Mouse (Mus musculus) limb, embryonic 12.5 days (tissue): ENCODE measurements at regions not wholly inside any gene's neighbourhood (a gene's known extent, or its start where the extent isn't known, plus 50 kb on each side); places are given as distances from the start of the nearest gene placed in this dataset.

Source experiments
- ATAC-seq: fragments of 200-750 bp; cut with Nextera tagmentation; 2 replicates; pipeline ENCODE4 v1.8.0; 2017; ENCODE audit warnings: low read depth, moderate TSS enrichment; ENCODE audit not compliant: insufficient number of reproducible peaks, insufficient read depth, low FRiP score, low TSS enrichment
- H3K27ac ChIP-seq: fragments of 300-500 bp; sonication (generic); 2 replicates; pipeline ENCODE4 v1.5.1; 2016; ENCODE audit warnings: mild to moderate bottlenecking, moderate library complexity
- H3K27me3 ChIP-seq: fragments of 300-500 bp; sonication (generic); 2 replicates; pipeline ENCODE4 v1.6.1; 2016; ENCODE audit warnings: mild to moderate bottlenecking, moderate library complexity
- H3K36me3 ChIP-seq: fragments of 300-500 bp; sonication (generic); 2 replicates; pipeline ENCODE4 v1.6.1; 2016; ENCODE audit warnings: mild to moderate bottlenecking, moderate library complexity
- H3K4me1 ChIP-seq: fragments of 300-500 bp; sonication (generic); replicated peaks from 2 replicates; pipeline ENCODE4 v1.6.1; 2016
- H3K4me2 ChIP-seq: fragments of 300-500 bp; sonication (generic); 2 replicates; pipeline ENCODE4 v1.6.1; 2016; ENCODE audit warnings: mild to moderate bottlenecking, moderate library complexity
- H3K4me3 ChIP-seq: fragments of 300-500 bp; sonication (generic); replicated peaks from 2 replicates; pipeline ENCODE4 v1.5.1; 2016; ENCODE audit warnings: mild to moderate bottlenecking
- H3K9ac ChIP-seq: fragments of 300-500 bp; sonication (generic); replicated peaks from 2 replicates; pipeline ENCODE4 v1.6.1; 2016; ENCODE audit warnings: mild to moderate bottlenecking, moderate library complexity
- H3K9me3 ChIP-seq: fragments of 300-500 bp; sonication (generic); 2 replicates; pipeline ENCODE4 v1.6.1; 2016; ENCODE audit warnings: mild to moderate bottlenecking, moderate library complexity
- WGBS: fragments of 180-500 bp; shearing (Covaris S2); methylation state at CpG from one replicate; pipeline ENCODE4 v1.1.7; 2016; 5-methylcytosine and 5-hydroxymethylcytosine counted together

DNA sequence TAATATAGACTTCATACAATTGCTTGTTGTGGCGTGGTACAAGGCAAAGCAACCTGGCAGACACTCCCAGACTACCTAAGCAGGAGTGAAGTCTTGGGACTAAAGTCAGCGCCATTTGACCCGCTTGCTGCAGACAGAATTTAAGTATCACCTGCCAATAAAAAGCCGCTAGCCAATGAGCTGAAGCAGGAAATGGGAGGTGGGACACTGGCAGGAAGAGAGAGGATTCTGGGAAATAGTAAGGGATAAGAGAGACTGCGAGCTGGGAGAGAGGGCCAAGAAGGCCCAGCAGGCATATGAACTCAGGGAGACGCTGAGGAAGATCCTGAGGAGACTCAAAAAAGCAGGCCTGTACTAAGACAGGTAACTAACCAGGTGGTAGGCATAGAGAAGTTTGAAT is 102.0 kb upstream of the Slc22a12 start:
- Histone ChIP-seq H3K27me3 (peaks cover 32% of the 10 kb centered on the region), H3K9me3 (peaks cover 4% of the 10 kb centered on the region; the same call in 1 of the 2 replicates), H3K4me2 (no peak overlapping the region), H3K27ac (no peak overlapping the region), H3K36me3 (no peaks in the 10 kb centered on the region), H3K4me1 (no peaks in the 10 kb centered on the region), H3K9ac (no peak overlapping the region), H3K4me3 (no peak overlapping the region)
- no peak for ATAC-seq
- 80% methylated on average over 6 of the region's 6 CpGs for WGBS

DNA sequence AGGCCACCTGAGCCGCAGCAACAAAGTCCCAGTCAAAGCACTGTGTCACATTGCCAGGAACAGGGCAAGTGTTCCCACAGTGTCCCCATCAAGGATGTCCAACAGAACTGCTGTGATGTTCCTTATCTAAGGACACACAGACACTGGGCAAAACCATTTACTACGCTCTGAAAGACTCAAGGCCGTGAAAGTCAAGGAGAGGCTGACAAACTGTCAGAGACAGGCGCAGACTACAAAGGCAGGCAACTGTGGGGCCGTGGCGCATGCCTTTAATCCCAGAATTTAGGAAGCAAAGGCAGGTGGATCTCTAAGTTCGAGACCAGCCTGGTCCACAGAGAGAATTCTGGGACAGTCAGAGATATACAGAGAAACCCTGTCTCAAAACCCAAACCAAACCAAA is 96.8 kb upstream of the Slc22a12 start:
- no peaks in the 10 kb centered on the region for H3K4me1 ChIP-seq
- ATAC-seq: no peak
- H3K27ac ChIP-seq: no peak overlapping the region
- 62% methylated on average over 7 of the region's 7 CpGs for WGBS
- H3K27me3 ChIP-seq: peaks cover 36% of the 10 kb centered on the region
- no peaks in the 10 kb centered on the region for H3K36me3 ChIP-seq
- H3K9ac ChIP-seq: no peak overlapping the region
- H3K4me2 ChIP-seq: no peak overlapping the region
- no peaks in the 10 kb centered on the region for H3K9me3 ChIP-seq
- H3K4me3 ChIP-seq: no peak overlapping the region

DNA sequence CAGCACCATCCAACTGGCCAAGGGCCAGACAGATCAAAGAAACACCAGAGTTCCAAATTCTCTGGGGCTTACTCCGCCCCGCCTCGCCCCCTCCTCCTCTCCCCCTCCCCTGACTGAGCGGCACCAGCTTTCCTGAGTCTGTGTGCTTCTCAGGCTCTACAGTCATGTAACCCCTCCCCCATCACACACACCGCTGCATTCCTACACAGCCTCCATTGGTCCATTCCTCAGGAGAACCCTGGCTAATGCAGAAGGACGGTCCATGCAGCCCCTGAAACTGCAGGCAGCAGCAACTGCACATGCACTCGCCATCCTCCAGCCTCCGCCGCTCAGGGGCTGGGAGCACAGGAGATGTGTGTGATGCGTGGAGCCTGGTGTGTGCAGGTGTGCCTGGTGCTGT is 90.6 kb upstream of the Slc22a12 start:
- no peak overlapping the region for H3K4me3 ChIP-seq
- H3K27ac ChIP-seq: no peak overlapping the region
- no peak overlapping the region for H3K9ac ChIP-seq
- H3K27me3 ChIP-seq: peaks cover 1% of the 10 kb centered on the region; the same call in 1 of the 2 replicates
- 43% methylated on average over 10 of the region's 10 CpGs for WGBS
- H3K9me3 ChIP-seq: no peaks in the 10 kb centered on the region
- no peaks in the 10 kb centered on the region for H3K36me3 ChIP-seq
- no peak for ATAC-seq
- H3K4me2 ChIP-seq: no peak overlapping the region
- H3K4me1 ChIP-seq: peaks cover 5% of the 10 kb centered on the region; the same call in 1 of the 2 replicates

DNA sequence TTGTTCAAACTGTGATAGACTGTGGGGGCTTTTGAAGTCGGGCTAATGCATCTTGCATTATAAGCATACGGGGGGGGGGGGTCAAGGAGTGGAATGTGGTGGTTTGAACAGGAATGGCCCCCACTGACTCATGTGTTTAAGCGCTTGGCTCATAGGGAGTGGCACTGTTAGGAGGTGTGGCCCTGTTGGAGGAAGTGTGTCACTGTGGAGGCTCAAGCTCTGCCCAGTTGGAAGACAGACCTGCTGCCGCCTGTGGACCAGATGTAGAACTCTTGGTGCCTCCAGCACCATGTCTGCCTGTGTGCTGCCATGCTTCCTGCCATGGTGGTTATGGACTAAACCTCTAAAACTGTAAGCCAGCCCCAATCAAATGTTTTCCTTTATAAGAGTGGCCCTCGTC is 89.0 kb upstream of the Slc22a12 start:
- Histone ChIP-seq H3K9me3 (no peaks in the 10 kb centered on the region), H3K9ac (no peak overlapping the region), H3K27ac (no peak overlapping the region), H3K36me3 (no peaks in the 10 kb centered on the region), H3K4me1 (peaks cover 5% of the 10 kb centered on the region; the same call in 1 of the 2 replicates), H3K27me3 (peaks cover 5% of the 10 kb centered on the region; the same call in 1 of the 2 replicates), H3K4me3 (no peak overlapping the region), H3K4me2 (no peak overlapping the region)
- WGBS: 85% methylated on average over 5 of the region's 5 CpGs
- ATAC-seq: no peak

DNA sequence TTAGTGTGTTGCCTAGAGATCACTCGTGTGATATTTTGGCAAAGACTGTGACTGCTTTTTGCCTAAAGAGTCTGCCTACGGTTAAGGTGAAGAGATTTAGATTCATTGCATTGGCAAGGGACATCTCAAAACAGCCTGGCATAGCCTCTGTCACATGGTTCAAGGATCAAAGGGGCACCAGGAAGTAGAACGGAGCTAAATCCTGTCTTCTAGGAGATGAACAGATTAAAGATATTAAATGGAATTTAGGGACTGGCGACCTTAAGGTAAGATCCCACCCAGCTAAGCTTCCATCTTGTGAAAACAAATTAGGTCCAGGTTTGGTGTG is 87.7 kb upstream of the Slc22a12 start:
- peaks cover 6% of the 10 kb centered on the region for H3K27me3 ChIP-seq
- H3K36me3 ChIP-seq: no peaks in the 10 kb centered on the region
- H3K4me3 ChIP-seq: no peak overlapping the region
- H3K4me1 ChIP-seq: peaks cover 5% of the 10 kb centered on the region; the same call in 1 of the 2 replicates
- no peaks in the 10 kb centered on the region for H3K9me3 ChIP-seq
- H3K4me2 ChIP-seq: no peak overlapping the region
- ATAC-seq: no peak
- no peak overlapping the region for H3K9ac ChIP-seq
- no peak overlapping the region for H3K27ac ChIP-seq
- 70% methylated on average over 4 of the region's 4 CpGs for WGBS

DNA sequence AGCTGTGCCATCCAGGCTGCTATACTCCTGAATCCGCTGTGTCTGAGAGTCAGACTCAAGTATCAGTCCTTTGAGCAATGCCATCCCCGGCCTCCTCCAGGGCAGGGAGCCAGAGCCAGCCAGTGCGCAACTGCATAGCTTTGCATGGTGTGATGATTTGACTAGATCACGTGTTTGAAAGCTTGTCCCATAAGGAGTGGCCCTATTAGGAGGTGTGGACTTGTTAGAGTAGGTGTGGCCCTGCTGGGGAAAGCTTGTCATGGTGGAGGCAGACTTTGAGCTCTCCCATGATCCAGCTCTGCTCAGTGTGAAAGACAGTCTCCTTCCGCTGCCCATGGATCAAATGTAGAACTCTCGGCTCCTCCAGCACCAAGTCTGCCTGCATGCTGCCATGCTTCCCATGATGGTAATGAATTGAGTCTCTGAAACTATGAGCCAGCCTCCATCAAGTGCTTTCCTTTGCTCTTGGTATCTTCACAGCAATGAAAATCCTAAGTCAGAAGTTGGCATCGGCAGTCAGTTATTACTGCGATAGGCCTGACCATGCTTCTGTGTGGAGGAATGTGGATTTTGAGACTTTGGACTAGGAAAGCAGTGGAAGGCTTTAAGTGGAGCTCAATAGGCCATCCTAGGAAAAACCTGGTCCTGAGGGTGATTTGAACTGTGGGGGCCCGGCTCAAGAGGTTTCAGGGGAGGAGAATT is 87.2 kb upstream of the Slc22a12 start:
- no peak overlapping the region for H3K9ac ChIP-seq
- no peaks in the 10 kb centered on the region for H3K36me3 ChIP-seq
- no peaks in the 10 kb centered on the region for H3K9me3 ChIP-seq
- H3K4me2 ChIP-seq: no peak overlapping the region
- H3K27ac ChIP-seq: no peak overlapping the region
- peaks cover 9% of the 10 kb centered on the region for H3K27me3 ChIP-seq
- peaks cover 5% of the 10 kb centered on the region; the same call in 1 of the 2 replicates for H3K4me1 ChIP-seq
- no peak for ATAC-seq
- WGBS: 89% methylated on average over 9 of the region's 9 CpGs
- H3K4me3 ChIP-seq: no peak overlapping the region

DNA sequence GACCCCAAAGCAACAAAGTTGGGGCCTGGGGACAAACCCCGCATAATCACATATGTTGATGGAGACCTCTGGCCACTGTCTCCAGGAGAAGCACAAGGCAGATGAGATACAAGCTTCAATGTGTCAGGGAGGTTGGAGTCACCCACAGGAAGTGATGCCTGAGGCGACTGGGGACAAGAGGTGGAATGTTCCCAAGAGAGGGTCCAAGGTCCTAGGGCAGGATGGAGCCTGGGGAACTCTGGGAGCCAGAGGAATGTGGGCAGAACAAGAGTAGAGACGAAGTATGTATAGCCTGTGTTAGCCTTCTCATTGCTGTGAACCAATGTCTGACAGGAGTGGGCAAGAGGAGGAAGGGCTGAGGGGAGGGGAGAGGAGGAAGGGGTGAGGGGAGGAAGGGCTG is 82.7 kb upstream of the Slc22a12 start:
- Histone ChIP-seq H3K36me3 (no peaks in the 10 kb centered on the region), H3K4me2 (no peak overlapping the region), H3K4me3 (no peak overlapping the region), H3K27ac (no peak overlapping the region), H3K9me3 (peaks cover 2% of the 10 kb centered on the region; the same call in 1 of the 2 replicates), H3K27me3 (peaks cover 9% of the 10 kb centered on the region), H3K4me1 (no peaks in the 10 kb centered on the region), H3K9ac (no peak overlapping the region)
- no peak for ATAC-seq
- WGBS: 70% methylated on average over 3 of the region's 3 CpGs

DNA sequence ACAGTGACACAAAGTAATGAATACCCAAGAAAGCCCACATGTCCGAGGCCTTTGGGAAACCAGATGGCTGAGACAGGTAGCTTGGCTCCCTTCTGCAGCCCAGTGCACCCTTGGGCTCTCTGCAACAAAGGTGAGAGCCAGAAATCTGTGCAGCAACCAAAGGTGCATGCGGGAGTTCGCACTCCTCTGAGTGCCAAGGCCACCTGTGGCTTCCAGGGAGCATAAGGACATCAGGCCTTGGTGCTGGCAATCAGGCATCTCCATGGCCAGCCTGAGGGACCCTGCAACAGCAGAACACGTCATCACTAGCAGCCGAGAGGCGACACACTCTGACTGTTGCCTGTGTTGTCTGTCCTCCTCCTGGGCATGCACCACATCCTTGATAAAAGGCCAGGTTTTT is 78.2 kb upstream of the Slc22a12 start:
- Histone ChIP-seq H3K9me3 (peaks cover 2% of the 10 kb centered on the region; the same call in 1 of the 2 replicates), H3K36me3 (no peaks in the 10 kb centered on the region), H3K27me3 (peaks cover 4% of the 10 kb centered on the region), H3K27ac (no peak overlapping the region), H3K4me1 (peaks cover 6% of the 10 kb centered on the region; the same call in 1 of the 2 replicates), H3K9ac (no peak overlapping the region), H3K4me2 (no peak overlapping the region), H3K4me3 (no peak overlapping the region)
- ATAC-seq: no peak
- WGBS: 86% methylated on average over 6 of the region's 6 CpGs

DNA sequence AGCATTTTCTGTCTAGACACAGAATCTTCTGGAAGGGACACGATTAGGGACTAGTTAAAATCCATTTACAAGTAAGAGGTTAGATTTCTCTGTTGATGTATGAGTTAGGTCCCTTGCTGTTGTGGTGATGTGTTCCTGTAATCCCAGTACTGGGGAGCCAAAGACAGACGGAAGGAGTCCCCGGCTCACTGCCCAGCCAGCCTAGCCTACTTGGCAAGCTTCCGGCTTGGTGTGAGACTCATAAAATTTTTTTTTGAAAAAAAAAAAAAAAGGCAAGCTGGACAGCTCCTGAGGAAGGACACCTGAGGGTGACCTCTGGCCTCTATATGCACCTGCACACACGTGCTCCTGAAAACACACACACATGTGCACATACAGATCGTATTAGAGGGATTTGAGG is 76.7 kb upstream of the Slc22a12 start:
- Histone ChIP-seq H3K4me1 (peaks cover 6% of the 10 kb centered on the region; the same call in 1 of the 2 replicates), H3K36me3 (no peaks in the 10 kb centered on the region), H3K4me2 (no peak overlapping the region), H3K4me3 (no peak overlapping the region), H3K27me3 (no peaks in the 10 kb centered on the region), H3K9me3 (peaks cover 2% of the 10 kb centered on the region; the same call in 1 of the 2 replicates), H3K27ac (no peak overlapping the region), H3K9ac (no peak overlapping the region)
- ATAC-seq: no peak
- WGBS: 70% methylated on average over 6 of the region's 6 CpGs

DNA sequence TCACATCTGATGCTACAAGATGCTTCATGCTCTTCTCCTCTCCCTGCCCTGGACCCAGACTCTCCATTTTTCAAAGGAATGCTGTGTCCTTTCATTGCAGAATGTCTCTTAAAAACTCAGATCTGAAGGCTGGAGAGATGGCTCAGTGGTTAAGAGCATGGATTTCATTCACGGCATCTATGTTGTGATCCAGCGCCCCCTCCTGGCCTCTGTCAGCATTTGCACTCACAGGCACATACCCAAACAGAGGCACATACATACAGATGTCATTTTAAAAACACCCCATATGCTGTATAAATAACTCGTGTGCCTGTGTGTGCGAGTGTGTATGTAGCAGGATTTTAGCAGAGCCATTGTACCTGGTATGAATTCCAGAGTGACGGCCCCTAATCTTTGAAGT is 73.8 kb upstream of the Slc22a12 start:
- peaks cover 6% of the 10 kb centered on the region; the same call in 1 of the 2 replicates for H3K4me1 ChIP-seq
- H3K27me3 ChIP-seq: no peaks in the 10 kb centered on the region
- 78% methylated on average over 5 of the region's 5 CpGs for WGBS
- no peaks in the 10 kb centered on the region for H3K36me3 ChIP-seq
- H3K4me2 ChIP-seq: no peak overlapping the region
- no peak overlapping the region for H3K9ac ChIP-seq
- no peaks in the 10 kb centered on the region for H3K9me3 ChIP-seq
- no peak overlapping the region for H3K4me3 ChIP-seq
- H3K27ac ChIP-seq: no peak overlapping the region
- no peak for ATAC-seq

DNA sequence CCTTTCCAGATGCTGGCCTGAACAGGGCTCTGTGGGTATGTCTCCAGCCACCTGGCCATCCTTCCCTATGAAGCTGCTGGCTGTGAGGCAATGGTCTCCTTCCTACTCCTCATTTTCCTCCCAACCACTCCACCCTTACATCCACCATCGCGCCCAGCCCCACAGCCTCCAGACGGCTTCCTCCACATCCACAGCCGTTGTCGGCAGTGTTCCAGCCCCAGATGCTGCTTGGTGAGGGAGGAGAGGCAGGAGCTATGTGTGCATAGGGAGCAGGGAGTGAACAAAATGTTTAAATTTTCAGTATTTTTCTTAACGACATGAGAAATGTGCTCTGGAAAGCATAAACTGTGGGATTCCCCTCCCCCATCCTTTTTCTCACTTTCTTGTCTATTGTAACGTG is 69.6 kb upstream of the Slc22a12 start:
- Histone ChIP-seq H3K27me3 (no peaks in the 10 kb centered on the region), H3K9ac (no peak overlapping the region), H3K9me3 (no peaks in the 10 kb centered on the region), H3K36me3 (no peaks in the 10 kb centered on the region), H3K4me2 (no peak overlapping the region), H3K4me1 (no peaks in the 10 kb centered on the region), H3K4me3 (no peak overlapping the region), H3K27ac (no peak overlapping the region)
- ATAC-seq: no peak
- 74% methylated on average over 7 of the region's 7 CpGs for WGBS

DNA sequence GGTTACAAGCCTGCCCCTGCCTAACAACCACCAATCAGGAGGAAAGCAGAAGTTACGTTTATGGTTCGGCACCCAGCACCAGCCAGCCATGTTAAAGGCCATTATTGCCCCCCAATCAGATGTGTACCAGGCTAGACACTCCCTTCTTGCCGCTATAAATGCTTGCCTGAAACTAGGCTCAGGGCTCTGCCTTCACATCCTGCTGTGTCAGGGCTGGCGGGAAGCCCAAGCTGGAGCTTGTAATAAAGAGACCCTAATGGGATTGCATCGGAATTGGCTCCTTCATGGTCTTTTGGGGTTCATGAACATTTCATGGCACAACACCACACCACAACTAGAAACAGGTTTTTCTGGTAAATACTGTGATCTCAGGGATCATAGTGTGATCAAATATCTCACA is 69.1 kb upstream of the Slc22a12 start:
- Histone ChIP-seq H3K9ac (no peak overlapping the region), H3K4me2 (no peak overlapping the region), H3K27me3 (no peaks in the 10 kb centered on the region), H3K36me3 (no peaks in the 10 kb centered on the region), H3K27ac (no peak overlapping the region), H3K4me3 (no peak overlapping the region), H3K4me1 (no peaks in the 10 kb centered on the region), H3K9me3 (no peaks in the 10 kb centered on the region)
- WGBS: 62% methylated on average over 5 of the region's 5 CpGs
- ATAC-seq: no peak
